Mouse (Mus musculus): ENCODE results near the gene Olfr1424.
"Not testable (repeated sequence)": the region's sequence is repeated elsewhere in the genome, so short reads cannot be mapped to it uniquely, and the experiment has no call there.

The Olfr1424 gene

GRCm38 (mm10) chr19:12062582-12062981 is at the start of gene Olfr1424:
Gene Olfr1424, minus strand, starts transcription at chr19:12062682.
- not testable (repeated sequence) for DNase-seq (ENCODE audit: low read depth, low spot score)

- no peak for DNase-seq (ENCODE audit: low read depth, low spot score)
These were observed 42.1 kb upstream of the Olfr1424 start for GRCm38 (mm10) chr19:12104541-12104940.

GRCm38 (mm10) chr19:12103234-12103633 is 40.8 kb upstream of the Olfr1424 start, which contains the start of gene Olfr1427:
Gene Olfr1427, minus strand, starts transcription at chr19:12103334.
- no peak for DNase-seq (ENCODE audit: low read depth, low spot score)

- no peak for DNase-seq (ENCODE audit: low read depth, low spot score)
These were observed 29.4 kb upstream of the Olfr1424 start, which contains the start of gene Olfr1426 for GRCm38 (mm10) chr19:12091913-12092312. Gene Olfr1426, minus strand, starts transcription at chr19:12092013.

GRCm38 (mm10) chr19:12077631-12078030 is 15.1 kb upstream of the Olfr1424 start, which contains the start of gene Olfr1425:
Gene Olfr1425, minus strand, starts transcription at chr19:12077731.
- DNase-seq (ENCODE audit: low read depth, low spot score): not testable (repeated sequence)

- DNase-seq (ENCODE audit: low read depth, low spot score): not testable (repeated sequence)
These were observed 7.1 kb upstream of the Olfr1424 start for GRCm38 (mm10) chr19:12069546-12069945.

GRCm38 (mm10) chr19:12067806-12068205 is 5.3 kb upstream of the Olfr1424 start:
- DNase-seq (ENCODE audit: low read depth, low spot score): not testable (repeated sequence)

- DNase-seq (ENCODE audit: low read depth, low spot score): no peak
These were observed 19.3 kb downstream of the Olfr1424 start for GRCm38 (mm10) chr19:12043163-12043562.

GRCm38 (mm10) chr19:12041217-12041616 is 21.3 kb downstream of the Olfr1424 start, which contains the start of gene Olfr1423:
Gene Olfr1423, minus strand, starts transcription at chr19:12041317.
- DNase-seq (ENCODE audit: low read depth, low spot score): no peak

- DNase-seq (ENCODE audit: low read depth, low spot score): peak; percentile 63
These were observed 24.8 kb downstream of the Olfr1424 start for GRCm38 (mm10) chr19:12037727-12038126.

GRCm38 (mm10) chr19:12026606-12027005 is 35.9 kb downstream of the Olfr1424 start:
- no peak for DNase-seq (ENCODE audit: low read depth, low spot score)

GRCm38 (mm10) chr19:12025333-12025732 is 37.1 kb downstream of the Olfr1424 start:
- no peak for DNase-seq (ENCODE audit: low read depth, low spot score)

- DNase-seq (ENCODE audit: low read depth, low spot score): no peak
These were observed 38.3 kb downstream of the Olfr1424 start for GRCm38 (mm10) chr19:12024149-12024548.

GRCm38 (mm10) chr19:12016192-12016591 is 46.3 kb downstream of the Olfr1424 start:
- DNase-seq (ENCODE audit: low read depth, low spot score): no peak

- DNase-seq (ENCODE audit: low read depth, low spot score): no peak
These were observed 46.8 kb downstream of the Olfr1424 start for GRCm38 (mm10) chr19:12015708-12016107.

GRCm38 (mm10) chr19:12013228-12013627 is 49.3 kb downstream of the Olfr1424 start:
- peak; percentile 91 for DNase-seq (ENCODE audit: low read depth, low spot score)

- no peak for DNase-seq (ENCODE audit: low read depth, low spot score)
These were observed 49.9 kb downstream of the Olfr1424 start for GRCm38 (mm10) chr19:12012615-12013014.

GRCm38 (mm10) chr19:12011560-12012556 is 50.6 kb downstream of the Olfr1424 start:
- peak; percentile 99 for DNase-seq (ENCODE audit: low read depth, low spot score)

- peak; percentile 98 for DNase-seq (ENCODE audit: low read depth, low spot score)
These were observed 51.4 kb downstream of the Olfr1424 start for GRCm38 (mm10) chr19:12010916-12011559.

GRCm38 (mm10) chr19:12010281-12010771 is 52.2 kb downstream of the Olfr1424 start:
- DNase-seq (ENCODE audit: low read depth, low spot score): peak; percentile 90

GRCm38 (mm10) chr19:12009501-12010280 is 52.8 kb downstream of the Olfr1424 start:
- peak; percentile 98 for DNase-seq (ENCODE audit: low read depth, low spot score)

Data from 3T3-L1 (cell line).